Mouse (Mus musculus) mouse trophoblast stem cell (cell line): ENCODE data around the gene Tcp11l2.

Experiments
- in situ Hi-C, 2 experiments: fragments of 300-500 bp; cut with MseI, MboI; formaldehyde crosslinking; loops; 2 replicates in 1 of 2; 3 replicates in 1 of 2; pipeline ENCODE4 v1.15.1; 2025

The Tcp11l2 gene

DNA sequence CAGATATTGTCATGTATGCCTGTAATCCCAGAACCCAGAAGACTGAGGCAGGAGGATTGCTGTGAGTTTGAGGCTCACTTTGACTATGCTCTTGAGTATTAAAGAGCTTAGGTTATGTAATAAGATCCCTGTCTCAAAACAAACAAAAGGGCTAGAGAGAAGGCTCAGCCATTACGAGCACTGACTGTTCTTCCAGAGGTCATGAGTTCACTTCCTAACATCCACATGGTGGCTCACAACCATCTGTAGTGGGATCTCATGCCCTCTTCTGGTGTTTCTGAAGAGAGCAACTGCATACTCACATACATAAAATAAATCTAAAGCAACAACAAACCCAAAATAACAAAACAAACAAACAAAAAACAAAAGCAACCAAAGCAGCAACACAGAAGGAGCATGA lies 21.7 kb downstream of the Tcp11l2 start:
- in situ Hi-C loops: no loop called here

DNA sequence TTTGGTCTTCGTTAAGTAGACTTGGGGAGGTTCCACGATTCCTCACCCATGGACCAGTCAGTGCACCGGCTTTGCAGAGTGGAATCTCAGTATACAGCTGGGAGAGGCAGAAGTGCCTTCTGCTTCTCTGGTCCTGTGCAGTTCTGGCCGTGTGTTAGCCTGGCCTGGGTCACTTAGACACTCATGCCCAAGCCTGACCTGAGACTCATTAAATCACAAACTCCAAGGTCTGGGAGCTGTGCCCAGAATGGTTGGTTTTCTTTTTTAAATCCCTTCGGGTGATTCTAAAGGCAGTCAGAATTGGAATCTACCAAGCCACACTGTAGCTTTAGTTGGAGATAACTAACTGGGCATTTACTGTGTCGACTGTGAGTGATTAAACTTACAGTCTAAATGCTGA lies 23.7 kb downstream of the Tcp11l2 start:
- in situ Hi-C loops: no loop called here

DNA sequence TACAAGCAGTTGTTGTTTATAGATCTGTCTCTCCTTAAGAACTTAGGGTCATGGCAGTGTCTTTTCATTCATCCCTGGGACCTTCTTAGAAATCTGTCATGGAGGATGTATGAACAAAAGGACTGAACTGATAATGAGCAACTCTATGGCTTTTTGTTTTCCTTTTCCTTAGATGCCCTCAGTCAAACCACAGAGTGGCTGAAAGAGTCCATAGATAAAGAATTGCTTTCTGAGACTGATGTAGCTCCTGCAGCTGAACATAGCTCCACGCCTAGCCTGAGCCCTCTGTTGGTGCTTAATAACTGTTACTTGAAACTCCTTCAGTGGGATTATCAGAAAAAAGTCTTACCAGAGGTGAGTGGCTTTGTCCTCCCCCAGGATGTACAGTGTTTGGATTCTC lies 27.9 kb downstream of the Tcp11l2 start:
- in situ Hi-C loops: no loop called here

DNA sequence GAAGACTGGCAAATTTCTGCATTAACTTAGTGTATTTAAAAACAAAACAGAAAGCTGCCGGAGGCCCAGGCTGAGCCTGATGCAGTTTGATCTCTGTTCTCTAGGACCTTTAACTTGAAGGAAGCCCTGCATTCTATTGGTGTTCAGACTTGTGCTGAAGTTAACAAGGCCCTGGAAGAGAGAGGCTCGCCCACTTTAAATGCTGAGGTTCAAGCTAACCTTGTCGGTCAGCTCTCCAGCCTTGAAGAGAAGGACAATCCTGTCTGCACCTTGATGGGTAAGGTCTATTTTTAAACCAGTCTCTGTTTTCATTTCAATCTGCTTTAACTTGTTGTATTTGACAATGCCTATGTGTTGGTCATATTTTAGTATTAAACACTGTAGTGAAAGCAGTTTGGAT lies 31.9 kb downstream of the Tcp11l2 start:
- in situ Hi-C loops: no loop called here

- in situ Hi-C loops: no loop called here
These were observed 33.9 kb downstream of the Tcp11l2 start for GRCm38 (mm10) chr10:84610324-84610723.

DNA sequence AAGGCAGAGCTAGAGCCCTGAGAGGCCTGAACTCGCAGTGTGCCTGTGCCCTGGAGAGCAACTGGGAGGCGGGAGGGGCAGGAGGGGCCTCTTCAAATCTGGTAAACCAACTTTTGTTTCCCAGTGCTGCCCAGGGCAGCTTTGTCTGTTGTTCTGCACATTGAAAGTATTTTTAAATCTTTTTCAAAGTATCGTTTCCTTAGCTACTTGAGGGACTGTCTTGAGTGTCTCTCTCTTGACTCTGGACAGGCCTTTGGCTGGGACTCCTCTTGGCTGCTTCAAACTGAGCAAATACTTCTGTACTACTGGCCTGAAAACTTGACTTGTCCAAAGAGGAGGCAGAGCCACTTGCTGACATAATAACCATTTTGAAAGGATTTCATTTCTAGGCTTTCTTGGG lies 34.4 kb downstream of the Tcp11l2 start:
- in situ Hi-C loops: no loop called here

GRCm38 (mm10) chr10:84611664-84612063 lies 35.2 kb downstream of the Tcp11l2 start:
- in situ Hi-C loops: no loop called here

DNA sequence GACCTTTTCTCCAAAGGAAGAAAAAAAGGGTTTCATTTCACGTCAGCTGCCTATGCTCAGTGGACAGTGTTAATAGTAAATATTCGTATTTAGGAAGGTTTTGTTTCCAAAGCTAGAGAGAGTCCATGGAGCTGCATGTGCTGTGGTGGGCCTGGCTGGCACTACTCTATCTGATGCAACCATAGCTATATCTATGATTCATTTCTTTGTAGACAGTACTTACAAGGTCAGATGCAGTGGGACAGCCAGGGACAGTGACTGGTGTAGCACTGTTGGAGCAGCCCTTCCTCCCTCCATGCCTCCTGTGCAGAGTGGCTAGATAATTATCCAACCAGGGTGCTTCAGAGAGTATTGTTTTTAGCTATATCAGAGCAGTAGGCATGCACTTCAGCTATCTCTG lies 35.9 kb downstream of the Tcp11l2 start:
- in situ Hi-C loops: no loop called here

DNA sequence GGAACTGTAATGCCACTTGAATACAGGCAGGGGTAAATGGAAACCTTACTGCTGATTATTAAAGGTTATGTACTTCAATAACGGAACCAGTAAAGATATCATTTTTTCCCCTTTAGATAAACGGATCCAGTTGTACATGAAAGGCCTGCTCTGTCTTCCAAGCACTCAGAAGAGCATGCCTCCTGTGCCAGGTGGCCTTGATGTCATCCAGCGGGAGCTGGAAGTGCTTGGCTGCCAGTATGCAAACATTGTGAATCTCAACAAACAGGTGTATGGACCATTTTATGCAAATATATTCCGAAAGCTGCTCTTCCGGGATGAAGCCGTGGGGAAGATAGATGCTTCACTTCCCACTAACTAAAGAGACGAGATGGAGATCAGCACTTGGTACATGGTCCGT lies 36.9 kb downstream of the Tcp11l2 start:
- in situ Hi-C loops: no loop called here

DNA sequence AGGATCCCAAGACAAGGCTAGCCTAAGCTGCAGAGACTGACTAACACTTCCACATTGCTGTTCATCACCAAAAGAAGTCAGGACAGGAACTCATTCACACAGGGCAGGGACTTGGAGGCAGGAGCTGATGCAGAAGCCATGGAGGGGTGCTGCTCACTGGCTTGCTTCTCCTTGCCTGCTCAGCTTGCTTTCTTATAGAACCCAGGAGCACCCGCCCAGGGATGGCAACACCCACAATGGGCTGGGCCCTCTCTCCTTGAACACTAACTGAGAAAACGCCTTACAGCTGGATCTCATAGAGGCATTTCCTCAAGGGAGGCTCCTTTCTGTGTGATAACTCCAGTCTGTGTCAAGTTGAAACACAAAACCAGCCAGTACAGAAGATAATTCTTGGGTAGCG lies 38.6 kb downstream of the Tcp11l2 start:
- in situ Hi-C loops: no loop called here

DNA sequence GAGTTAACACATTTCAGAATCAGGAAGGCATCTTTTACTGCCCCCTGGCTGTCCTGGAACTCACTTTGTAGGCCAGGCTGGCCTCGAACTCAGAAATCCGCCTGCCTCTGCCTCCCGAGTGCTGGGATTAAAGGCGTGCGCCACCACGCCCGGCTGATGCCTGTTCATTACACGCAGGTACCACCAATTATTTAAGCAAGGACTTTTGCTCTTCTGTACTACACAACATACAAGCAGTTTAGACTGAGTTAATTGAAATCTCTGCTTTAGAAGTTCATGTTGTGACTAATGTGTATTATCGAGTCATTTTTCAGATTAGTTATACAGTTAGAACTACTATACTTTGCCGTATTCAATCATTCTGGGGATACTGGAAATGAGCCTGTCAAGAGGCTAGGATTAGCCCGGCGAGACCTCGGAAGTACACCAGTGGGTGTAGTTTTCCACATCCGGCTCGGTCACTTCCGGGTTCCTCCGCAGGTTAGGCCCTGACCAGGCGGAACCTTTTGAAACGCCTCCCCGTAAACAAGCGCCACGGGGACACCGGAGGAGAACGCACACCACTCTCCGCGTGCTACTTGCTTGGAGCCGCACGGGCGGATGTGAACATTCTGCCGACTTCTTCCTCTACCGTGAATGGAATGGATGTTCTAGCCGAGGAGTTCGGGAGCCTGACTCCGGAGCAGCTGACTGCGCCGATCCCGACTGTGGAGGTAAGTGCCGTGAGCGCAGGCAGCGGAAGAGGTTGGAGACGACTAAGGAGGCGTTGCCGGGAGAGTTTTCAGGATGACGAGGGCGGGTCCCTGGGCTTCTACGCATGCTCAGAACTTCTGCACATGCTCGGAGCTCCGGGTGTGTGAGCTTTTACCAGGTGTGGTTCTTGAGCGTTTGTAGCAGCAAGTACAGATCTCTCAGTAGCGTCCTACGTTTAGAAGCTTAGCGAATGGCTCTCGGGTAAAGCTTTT lies 45.7 kb downstream of the Tcp11l2 start, which contains the start of gene Polr3b:
Gene Polr3b (plus strand): TSS at position 467 of the 965 bp plus-strand sequence.
- in situ Hi-C loops: no loop called here

GRCm38 (mm10) chr10:84631182-84631581 lies 54.8 kb downstream of the Tcp11l2 start:
- in situ Hi-C loops: no loop called here

DNA sequence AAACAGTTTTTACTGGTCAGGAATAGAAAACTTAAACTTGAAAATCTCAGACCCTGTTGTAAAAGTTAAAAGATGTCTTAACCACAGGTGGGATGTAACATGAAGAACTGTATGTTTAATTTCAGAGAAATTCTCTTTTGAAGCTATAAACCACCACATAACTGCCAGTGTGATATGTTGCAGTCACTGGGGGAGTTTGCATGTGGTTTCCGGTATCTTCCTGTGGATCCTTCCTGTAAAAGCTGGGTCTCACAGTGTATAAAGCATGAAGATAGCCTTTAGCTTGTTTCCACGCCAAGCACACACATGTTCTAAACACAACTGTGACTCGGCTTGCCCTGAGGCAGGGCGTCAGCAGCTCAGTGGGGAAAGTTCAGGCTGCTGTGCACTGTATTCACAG lies 55.6 kb downstream of the Tcp11l2 start:
- in situ Hi-C loops: no loop called here

GRCm38 (mm10) chr10:84636656-84637055 lies 60.2 kb downstream of the Tcp11l2 start:
- in situ Hi-C loops: no loop called here

DNA sequence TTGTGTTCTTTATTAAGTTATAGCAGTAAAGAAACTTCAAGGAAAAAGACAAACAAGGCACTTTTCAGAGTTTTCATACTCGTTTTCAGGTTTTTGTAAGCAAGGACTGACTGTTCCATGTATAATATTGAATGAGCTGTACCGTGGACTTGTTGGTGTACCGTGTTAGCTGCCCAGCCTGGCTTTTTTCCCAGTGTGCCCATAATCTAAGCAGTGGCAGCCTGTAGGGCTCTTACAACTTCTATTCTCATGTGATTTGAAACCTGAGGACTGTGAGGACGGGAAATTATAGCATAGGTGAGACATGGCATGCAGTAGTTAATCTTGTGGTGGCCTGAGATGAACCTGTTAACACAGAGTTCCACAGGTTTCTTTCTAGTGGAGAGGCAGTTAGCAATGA lies 62.0 kb downstream of the Tcp11l2 start:
- in situ Hi-C loops: no loop called here

- in situ Hi-C loops: no loop called here
These were observed 63.3 kb downstream of the Tcp11l2 start for GRCm38 (mm10) chr10:84639525-84640287.

GRCm38 (mm10) chr10:84640861-84641260 lies 64.4 kb downstream of the Tcp11l2 start:
- in situ Hi-C loops: no loop called here

DNA sequence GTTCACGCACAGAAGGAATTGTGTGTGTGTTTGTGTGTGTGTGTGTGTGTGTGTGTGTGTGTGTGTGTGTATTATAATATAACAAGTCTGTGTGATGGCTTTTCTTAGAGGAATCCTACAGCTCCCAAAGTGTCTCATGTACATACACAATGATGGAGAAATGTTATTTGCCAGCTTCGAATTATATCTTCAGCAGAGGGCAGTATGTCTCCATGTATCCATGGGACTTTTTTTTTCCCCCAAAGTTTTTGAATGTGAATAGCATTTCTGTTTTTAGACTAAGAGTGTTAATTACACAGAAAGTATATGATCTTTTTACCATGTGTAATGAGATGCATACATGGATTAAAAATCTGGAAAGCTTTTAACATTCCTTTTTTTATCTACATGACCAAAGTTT lies 65.2 kb downstream of the Tcp11l2 start:
- in situ Hi-C loops: no loop called here

GRCm38 (mm10) chr10:84645940-84646339 lies 69.5 kb downstream of the Tcp11l2 start:
- in situ Hi-C loops: no loop called here

DNA sequence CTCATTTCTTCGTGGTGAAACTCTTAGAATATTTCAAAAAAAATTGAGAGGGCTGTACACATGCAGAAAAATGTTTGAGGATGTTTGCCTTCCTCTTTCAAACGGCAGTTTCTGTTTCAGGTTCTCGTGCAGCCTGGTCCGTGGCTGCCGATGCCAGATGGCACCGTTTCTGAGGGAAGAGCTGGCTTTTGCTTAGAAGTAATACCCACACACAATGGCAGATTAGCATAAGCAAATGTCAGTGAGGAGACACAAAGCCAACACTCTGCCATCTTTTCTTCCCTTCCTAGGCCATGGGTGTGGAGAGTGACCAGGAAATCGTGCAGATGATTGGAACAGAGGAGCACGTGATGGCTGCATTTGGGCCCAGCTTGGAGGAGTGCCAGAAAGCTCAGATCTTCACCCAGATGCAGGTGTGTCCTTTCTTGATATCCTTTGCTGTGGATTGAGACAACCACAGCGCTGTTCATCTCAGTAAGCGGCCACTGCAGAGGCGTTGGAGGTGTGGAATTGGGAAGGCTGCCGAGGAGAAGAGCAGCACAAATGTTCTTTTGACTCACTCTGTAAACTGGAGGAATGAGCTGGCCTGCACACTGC lies 70.2 kb downstream of the Tcp11l2 start:
- in situ Hi-C loops: no loop called here

GRCm38 (mm10) chr10:84647264-84647663 lies 70.8 kb downstream of the Tcp11l2 start:
- in situ Hi-C loops: no loop called here

- in situ Hi-C loops: no loop called here
These were observed 72.5 kb downstream of the Tcp11l2 start for GRCm38 (mm10) chr10:84648911-84649310.
